Mouse (Mus musculus): Measurements from ENCODE around the gene Pax3.

Gene Pax3

GRCm38 (mm10) chr1:78081761-78082160 lies 115.2 kb downstream of the Pax3 start:
- DNase-seq (ENCODE audit: low spot score), result no peak

- DNase-seq (ENCODE audit: low spot score), result no peak
Measured at GRCm38 (mm10) chr1:78060850-78061249, 136.1 kb downstream of the Pax3 start.

- no peak for DNase-seq (ENCODE audit: low spot score)
Measured at GRCm38 (mm10) chr1:78057939-78058338, 139.0 kb downstream of the Pax3 start.

GRCm38 (mm10) chr1:78053677-78054076 lies 143.3 kb downstream of the Pax3 start:
- DNase-seq (ENCODE audit: low spot score), result no peak

All from left cerebral cortex, adult 11 months (tissue).